Mouse (Mus musculus): ENCODE measurements at regions not wholly inside any gene's neighbourhood (a gene's known extent, or its start where the extent isn't known, plus 50 kb on each side); places are given as distances from the start of the nearest gene placed in this dataset.

DNA sequence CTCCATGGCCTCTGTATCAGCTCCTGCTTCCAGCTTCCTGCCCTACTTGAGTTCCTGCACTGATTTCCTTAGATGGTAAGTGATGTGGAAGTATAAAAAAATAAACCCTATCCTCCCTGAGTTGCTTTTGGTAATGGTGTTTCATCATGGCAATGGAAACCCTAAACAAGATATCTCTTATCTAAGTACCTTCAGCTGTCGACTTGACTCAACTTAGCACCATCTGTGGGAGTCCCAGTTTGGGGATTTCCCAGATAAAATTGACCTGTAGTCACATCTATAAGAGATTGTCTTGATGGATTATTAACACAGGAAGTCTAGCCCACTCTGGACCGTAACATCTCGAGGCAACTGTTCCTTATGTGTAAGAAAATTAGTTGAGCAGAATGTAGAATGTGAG is 570.2 kb upstream of the Gm10306 start:
- no peak for DNase-seq

DNA sequence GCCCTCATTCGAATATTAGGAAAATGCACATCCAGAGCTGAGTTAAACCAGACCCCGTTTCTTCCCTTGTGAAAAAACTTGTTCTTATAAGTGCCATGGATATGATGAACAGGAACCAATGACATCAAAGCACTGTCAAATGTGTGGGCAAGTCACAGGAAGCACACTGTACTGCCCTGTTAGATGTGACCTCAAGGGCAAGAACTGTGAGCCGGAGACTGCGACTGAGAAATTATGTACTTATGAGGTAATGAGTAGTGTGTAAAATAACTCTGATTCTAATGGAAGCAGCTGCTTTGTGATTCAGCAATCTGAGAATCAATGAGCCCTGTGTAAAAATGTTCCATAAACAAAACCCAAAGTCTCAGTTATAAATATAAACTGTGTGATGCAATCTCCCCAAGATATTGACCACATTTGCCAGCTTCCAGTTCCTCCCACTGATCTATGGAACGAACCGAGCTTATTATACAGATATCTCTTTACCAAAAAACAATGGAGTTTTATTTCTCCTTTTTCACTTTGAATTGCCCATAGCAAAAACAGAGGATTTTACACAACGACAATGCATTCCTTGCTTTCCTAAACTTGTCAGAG is 566.0 kb upstream of the Gm10306 start:
- no peak for DNase-seq

DNA sequence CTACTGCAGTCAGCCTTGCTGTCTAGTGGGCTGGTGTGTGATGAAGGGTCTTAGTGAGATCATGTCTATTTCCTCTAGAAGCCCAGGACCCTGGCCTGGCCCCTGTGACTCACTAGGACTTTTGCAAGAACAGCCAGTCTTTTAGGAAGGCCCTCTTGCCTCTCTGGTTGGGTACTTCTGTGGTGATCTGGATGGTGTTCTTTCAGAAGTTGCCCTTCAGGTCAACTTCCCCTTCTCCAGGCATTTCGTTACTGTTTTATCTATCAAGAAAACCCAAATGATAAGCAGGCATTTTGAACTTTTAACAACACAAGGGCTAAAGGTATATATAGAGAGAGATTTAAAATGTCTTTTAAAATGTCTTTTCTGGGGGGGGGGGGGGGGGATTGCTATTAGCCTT is 550.5 kb upstream of the Gm10306 start:
- DNase-seq: no peak

DNA sequence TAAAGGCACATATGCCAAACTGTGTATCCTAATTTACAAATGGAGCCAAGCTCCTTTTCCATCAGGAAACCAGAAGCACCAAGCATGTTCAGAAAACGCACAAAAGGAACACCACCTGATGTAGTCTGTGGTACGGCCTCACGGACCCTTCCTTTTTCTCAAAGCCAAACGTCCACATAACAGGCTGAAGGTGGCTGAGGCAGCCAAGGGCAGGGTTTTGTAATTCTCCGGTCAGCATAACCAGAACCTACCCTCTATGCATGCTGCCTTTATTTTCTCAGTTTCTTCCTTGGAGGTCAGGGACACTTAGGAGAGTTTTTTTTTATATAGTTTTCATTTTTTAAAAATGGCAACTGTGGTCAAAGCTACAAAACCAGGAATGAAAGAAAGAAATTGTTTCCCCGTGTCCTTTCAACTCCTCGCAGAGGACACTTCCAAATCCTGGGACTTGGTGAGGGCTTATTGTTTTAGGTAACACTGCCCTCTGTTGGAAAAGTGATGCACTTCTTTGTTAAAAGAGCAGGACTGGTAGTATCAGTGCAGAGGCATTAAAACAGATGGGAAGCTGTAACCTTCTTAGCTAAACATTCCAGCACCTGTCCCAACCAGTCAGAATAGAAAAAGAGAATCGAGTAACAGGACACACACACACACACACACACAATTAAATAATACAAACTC is 549.1 kb upstream of the Gm10306 start:
- no peak for DNase-seq

DNA sequence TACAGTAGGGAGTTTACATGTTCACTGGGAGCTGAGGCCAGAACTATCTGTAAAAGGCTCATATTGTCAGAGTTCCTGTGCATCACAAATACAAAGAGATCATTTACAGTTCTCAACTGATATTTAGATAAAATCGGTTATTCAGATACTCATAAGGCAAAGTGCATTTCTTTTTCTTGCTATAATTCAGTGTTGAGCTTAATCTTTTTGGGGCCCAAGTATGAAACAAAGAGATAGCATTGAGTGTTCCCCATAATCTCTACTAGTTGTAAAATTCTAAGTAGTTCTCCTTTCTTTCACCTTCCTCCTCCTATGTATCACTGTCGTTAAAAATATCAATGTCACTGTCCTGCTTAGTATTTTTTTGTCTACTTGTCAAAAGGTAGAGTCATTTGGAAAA is 540.6 kb upstream of the Gm10306 start:
- no peak for DNase-seq

DNA sequence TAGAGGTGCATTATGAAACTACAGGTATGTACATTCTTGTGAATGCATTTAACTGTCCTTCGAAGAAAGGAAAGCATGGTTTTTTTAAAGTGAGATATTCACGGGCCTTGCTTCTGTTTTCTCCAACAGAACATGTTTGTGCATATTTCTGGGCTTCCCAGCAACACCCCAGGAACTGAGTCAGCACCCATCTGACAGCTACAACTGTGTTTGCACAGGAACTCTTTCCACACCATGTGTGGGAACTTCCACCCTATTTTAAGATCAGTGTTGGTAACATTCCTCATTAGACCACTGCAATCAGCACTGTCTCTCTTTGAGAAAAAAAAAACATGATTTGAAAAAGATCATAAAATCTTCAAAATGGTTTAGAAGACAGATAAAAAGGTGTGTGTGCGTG is 538.6 kb upstream of the Gm10306 start:
- no peak for DNase-seq

DNA sequence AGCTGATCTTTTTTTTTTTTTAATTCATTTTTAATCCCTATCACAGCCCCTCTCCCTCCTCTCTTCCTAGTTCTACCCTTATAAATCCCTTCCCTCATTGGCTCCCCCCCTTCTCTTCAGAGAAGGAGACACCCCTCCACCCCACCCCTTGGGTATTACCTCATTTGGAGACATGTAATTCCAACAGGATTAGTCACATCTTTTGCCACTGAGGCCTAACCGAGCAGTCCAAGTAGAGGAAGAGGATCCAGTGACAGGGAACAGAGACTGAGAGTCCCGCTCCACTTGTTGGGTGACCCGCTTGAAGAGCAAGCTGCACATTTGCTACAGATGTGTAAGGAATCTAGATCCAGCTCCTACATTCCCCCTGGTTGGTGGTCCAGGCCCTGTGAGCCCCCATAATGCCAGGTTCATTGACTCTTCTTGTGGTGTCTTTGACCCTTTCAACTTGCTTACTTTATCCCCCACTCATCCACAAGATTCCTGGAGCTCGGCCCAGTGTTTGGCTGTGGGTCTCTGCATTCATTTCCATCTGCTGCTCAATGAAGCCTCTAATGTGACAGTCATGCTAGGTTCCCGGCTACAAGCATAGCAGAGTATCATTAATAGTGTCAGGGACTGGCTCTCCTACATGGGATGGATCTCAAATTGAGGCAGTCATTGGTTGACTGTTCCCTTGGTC is 506.6 kb upstream of the Gm10306 start:
- DNase-seq: no peak

DNA sequence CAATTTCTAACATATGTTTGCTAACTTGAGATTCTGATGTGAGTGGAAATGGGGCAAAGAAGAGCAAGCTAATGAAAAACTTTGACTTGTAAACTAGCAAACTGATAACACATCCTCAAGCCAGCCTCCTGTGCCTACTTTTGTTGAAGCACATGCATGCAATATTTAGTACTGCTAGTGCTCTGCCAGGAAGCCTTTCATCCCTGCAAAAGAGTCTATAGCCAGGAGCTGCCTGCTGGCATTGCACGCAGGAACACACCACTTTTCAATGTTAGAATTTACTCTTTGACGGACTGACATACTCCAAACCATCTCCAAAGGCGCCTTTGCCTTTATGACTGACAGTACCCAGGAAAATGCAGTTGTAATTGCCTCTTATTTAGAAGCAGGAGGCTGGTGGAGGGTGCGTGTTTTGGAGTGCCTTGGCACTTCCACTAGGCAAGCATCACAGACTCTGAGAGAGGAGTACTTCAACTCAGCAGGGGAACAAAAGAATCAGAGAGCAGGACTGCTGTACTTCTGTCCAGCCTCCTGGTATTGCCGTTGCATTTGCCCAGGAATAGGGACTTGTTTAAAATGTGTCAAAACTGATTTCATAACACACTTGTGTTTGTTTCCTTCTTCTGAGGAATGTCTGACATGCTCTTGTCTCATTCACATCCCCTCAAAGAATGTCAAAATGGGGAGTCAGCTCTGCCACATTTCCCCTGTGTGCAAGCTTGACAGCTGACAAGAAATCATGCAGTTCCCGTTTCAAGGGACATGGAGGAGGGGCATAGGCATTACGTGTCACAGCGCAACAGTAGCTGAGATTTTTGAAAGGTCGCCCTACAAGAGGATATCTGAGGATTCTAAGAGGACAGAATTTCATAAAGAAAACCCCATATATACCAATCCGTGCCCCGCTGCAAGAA is 503.8 kb upstream of the Gm10306 start:
- no peak for DNase-seq

DNA sequence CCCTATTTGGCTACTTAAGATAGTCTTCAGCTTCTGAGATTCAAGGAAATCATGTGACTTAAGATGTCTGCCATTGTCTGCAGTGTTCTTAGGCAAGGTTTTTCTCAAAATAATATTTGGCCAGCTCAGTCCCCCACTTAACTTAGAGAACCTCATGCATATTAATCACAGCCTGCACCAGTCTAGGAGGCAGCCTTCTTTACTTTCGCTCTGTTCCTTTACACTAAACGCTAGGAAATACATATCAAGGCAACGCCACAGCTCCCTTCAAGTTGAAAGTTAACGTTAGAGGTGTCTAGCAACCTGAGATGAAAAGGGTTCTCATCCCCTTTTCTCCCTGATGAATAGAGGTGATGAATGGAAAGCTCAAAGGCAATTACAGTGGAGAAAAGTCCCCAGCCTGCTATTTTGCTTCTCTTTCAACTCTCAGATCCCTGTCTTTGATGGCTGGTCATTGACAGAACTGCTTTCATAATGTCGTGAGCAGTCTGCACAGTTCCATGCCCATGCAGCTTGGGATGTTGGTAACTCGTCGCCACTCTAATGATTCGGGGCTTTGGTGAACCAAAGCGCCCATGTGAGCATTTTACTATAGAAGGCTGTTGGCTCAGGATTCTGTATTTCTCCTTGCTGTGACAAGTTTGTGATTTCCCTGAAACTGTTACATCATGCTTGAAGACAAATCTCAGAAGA is 483.0 kb upstream of the Gm10306 start:
- DNase-seq: no peak

DNA sequence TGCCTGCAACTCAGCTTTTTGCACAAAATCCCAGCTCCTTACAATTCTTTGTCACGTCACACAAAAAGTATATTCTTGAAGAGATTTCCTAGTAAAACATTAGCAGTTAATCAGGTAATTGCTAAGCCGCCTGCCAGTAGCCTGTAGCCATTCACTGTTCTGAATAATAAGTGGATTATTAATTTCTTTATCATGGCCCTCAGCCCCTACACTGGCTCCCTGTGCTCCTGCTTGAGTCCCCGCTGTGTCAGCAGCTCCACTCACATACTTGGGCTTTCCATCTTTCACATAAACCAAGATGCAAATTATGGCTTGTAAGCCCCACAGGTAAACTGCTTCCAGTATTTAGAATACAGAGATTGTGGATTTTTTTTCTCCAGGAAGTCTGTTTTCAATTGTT is 473.5 kb upstream of the Gm10306 start:
- DNase-seq: no peak

DNA sequence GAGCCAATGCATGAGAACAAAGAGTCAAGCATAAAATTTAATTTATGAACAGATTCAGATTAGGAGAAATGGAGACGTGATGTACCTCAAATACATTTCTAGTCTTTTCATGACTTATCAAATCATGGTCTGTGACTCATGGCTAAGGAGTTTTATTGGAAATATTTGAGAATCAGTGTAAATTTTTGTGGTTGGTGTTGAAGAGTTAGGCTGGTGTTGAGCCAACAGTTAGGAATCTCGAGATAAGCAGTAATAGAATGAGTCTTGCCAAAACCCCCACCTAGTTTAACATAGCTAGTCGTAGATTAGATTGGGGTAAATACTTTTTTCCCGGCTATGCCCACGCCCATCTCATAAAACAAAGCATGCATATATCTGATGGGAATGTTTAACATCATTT is 462.0 kb upstream of the Gm10306 start:
- DNase-seq: no peak

DNA sequence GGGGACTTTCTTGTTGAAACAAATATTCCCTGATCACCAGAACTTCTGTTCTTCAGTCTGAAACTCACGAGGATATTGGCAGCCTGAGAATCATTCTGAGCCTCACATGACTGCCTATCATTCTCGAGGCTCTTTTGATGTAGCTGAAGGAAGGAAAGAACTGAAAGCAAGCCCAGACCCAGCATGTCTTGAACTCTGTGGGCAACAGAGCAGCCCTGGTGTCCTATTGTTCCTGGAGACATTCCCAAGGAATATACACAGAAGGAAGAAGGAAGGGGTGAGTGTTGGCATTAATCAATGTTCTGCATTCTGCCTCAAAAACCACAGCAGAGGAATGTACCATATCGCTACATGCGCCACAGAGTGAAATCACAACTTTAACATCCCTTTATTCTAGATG is 449.4 kb upstream of the Gm10306 start:
- DNase-seq: no peak

DNA sequence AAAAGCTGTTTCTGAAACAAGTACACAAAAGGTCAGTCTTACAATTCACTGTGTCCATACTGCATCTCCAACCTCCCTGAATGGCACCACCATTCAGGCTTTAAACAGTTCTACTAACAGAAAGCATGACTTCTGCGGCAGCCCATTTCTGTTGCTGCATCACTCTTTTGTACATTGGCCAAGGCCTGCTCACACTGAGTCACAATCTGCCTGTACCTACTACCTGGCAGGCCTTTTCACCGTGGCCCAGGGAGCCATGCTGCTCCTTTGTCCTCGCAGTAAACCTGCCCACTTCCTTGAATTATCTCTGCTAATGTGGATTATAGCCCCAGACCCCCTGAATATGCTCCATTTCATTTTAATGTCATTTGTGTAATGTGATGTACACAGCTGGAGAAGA is 439.5 kb upstream of the Gm10306 start:
- no peak for DNase-seq

DNA sequence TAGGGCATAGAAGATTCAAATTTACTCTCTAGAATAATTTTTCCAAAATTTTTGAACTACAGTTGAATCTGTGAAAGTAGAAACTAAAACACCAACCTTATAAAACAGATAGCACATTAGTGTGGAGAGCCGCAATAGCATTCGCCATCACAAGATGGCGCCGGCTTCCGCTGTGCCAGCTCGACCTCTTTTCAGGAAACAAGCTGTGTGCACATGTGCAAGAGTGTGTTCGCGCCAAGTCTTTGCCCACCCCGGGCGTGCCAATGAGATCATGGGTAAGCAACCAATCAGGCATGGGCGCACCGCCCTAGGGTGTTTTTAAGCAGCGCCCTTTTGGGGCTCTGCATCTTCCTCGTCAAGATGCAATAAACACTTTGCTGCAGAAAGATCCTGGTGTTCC is 432.2 kb upstream of the Gm10306 start:
- DNase-seq: no peak

DNA sequence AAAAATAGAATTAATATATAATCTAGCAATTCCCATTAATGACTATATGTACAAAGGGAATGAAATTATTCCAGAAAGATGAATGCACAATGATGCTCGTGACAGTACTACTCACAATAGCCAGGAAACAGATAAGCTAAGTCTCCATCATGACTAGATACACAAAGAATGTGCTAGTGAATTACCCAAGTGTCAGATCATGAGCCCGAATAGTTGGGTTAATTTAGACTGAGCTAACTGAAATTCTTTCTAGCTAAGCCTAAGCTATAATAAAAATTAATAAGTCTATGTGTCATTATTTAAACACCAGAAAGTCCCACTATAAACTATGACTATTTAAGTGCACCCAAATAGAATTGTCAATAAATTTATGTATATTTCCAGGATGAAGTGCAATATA is 418.4 kb upstream of the Gm10306 start:
- DNase-seq: no peak

DNA sequence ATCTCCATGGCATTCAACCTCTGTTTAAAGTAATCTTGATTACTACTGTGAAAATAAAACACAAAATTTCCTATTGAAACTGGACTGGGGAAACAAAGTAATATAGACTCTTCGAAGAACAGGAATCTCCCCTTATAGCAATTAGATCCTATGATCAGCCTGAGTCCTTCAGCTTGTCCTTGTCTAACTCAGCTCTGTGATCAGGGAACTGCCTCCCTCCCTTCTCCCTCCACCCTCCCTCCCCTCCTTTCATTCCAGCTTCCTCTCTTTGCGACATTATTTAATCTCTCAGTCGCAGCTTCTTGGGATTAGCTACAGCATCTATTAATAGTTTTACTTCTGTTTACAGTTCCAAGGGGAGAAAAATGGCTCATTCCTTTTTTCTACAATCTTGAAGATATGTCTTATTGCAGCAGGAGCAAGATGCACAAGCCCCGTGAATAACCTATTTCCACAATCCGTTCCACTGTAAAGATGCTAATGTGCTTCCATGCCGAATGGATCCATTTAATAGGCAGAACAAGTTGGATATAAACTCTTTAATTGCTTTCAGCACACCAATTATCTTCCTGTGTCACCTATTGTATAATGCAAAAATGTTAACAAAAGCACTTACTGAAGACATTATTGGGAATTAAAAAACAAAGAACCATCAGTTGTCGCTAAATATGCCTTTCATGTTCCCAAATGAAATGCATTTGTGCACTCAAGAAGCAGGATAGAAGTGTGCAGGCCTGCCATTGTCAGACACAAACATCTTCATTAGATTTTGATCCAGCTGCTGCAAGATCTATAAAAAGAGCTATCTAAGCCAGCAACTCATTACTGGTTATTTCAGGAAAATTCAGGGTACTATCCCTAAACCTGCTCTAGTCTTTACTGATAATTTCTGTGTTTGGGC is 411.2 kb upstream of the Gm10306 start:
- no peak for DNase-seq

DNA sequence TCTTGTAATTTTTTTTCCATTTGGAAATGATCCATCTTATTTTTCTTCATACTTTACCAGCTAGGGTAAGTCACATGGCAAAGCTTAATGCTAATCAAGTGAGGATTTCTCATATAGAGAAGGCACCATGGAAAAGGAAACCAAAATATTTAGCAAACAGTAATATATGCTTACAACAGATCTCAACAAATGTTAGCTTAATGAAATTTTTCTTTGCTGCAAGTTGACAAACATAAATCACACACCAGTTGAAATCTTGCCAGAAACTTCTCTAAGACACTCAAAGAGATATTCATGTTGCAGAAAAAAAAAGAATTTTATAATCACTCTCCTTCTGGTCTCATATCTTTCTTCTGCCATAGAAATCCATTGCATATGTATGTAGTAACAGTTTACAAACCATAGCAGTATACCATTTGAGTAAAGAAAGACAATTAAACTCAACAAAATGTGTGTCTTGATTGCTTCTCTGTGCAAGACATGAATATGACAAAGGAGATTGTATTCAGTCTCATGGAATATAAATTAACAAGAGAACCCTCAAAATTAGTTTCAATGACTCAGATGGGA is 408.3 kb upstream of the Gm10306 start:
- DNase-seq: no peak

DNA sequence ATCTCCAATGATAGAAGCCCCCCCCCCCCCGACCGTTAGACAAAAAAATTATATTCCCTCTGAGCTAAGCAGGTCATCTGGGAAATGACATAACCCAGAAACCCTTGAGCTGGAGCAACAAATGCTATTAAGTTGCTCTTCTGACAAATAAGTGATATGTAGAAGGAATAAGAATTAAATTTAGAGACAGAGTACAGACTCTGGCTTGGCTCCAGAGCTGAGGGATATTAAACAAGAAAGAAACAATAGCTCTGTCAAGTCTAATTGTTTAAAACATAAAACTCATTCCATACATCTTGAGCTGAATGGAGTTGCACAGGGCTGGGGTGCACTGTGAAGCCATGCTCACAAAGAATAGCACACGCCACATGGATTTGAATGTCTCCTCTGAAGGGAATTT is 407.3 kb upstream of the Gm10306 start:
- no peak for DNase-seq

DNA sequence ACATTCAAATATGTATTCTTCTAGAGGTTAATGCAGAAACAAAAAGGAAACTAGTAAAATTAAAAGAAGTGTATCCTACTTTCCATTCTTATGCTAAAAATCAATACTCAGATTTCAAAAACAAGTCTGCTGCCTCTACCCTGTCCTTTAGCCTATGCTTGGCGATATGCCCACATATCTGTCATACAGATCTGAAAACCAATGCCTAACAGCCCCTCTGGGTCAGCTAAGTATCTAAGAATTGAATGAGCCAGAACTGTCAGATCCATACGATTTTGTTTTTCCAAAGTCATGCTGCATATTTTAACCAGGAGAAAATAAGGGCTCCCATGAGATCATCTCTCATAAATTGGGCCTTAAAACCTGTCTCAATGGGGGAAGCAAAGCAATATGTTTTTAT is 395.7 kb upstream of the Gm10306 start:
- no peak for DNase-seq

DNA sequence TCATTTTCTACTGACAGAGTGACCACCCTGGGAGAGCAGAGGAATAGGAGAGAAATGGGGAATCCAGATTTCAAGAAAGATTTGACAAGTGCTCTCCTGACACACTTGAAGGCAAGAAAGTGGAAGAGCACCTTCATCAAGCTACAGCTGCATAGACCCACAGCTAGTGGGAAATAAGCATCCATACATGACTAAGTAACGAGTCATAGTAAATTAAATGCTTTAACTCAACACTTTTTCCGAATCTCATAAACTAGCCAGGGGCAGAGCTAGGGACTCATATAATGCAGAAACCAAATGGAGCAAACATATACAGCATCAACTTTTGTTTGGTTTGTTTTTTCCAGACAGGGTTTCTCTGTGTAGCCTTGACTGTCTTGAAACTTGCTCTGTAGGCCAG is 383.2 kb upstream of the Gm10306 start:
- no peak for DNase-seq

DNA sequence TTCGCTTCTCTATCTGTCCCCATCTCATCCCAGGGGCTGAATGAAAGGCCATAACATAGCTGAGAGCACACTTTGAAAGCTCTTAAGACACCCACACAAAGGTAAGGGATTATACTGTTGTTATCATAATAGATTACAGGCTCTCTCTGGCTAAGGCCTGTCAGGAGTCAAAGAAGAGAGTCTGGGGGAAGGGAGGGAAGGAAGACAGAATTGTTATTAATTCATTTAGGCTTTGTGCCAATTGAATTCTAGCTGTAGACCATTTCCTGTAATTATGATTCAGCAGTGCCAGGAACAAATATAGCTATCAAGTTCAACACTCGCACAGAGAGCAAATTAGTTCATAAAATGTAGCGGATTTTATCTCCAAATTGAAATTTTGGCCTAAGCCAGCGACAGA is 369.3 kb upstream of the Gm10306 start:
- DNase-seq: no peak

Data from spleen, adult 18-20 months (tissue).